Mouse (Mus musculus) E14TG2a.4 (cell line): Measurements from ENCODE around the gene Ciz1.

Experiments
- CTCF ChIP-seq: conservative IDR thresholded peaks from 2 replicates; pipeline ENCODE4 v1.5.1; 2014; ENCODE audit warnings: low read length
- NANOG ChIP-seq: IDR thresholded peaks from 2 replicates; pipeline ENCODE4 v1.6.1; 2014; ENCODE audit warnings: borderline replicate concordance, low read length, mixed read lengths
- POU5F1 ChIP-seq: IDR thresholded peaks from 2 replicates; pipeline ENCODE4 v1.6.1; 2014; ENCODE audit warnings: low read length, borderline replicate concordance

DNA sequence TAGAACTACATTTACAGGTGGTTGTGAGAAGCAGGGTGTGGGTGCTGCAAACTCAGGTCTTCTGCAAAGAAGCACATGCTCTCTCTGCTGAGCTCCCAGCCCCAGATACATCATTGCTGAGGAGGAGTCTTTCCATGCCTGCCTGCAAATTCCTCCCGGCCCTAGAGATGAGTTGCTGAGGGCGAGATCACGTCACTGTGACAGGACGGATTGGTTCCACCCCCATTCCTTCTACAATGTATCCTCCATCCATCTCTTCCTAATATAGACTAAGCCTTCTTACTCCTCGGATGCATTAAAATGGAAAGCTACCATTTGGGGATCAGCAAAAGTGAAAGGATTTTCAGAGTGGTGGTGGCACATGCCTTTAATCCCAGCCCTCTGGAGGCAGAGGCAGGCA lies 73.4 kb downstream of the Ciz1 start:
- TF ChIP-seq CTCF, result no peak
- TF ChIP-seq POU5F1, result no peak
- no peak for TF ChIP-seq NANOG
